Mouse (Mus musculus): ENCODE measurements around the gene Syna. TPM values are rescaled to one million over a fixed set of nuclear protein-coding genes. Genes with fewer than 3 reads are reported as not detected.

Gene Syna
- polyA plus RNA-seq (2012; rRNA removed): 1.4 and 2.9 TPM in 2 replicates

- 86% methylated on average over 7 of the region's 7 CpGs for WGBS
- no peak for DNase-seq (ENCODE audit: low read depth, low spot score)
These were observed at the start of gene Syna for GRCm38 (mm10) chr5:134560071-134560449. Gene Syna, minus strand, starts transcription at chr5:134560171.

GRCm38 (mm10) chr5:134607121-134607520 lies 47.1 kb upstream of the Syna start:
- DNase-seq (ENCODE audit: low read depth, low spot score): no peak
- 58% methylated on average over 5 of the region's 5 CpGs for WGBS

DNA sequence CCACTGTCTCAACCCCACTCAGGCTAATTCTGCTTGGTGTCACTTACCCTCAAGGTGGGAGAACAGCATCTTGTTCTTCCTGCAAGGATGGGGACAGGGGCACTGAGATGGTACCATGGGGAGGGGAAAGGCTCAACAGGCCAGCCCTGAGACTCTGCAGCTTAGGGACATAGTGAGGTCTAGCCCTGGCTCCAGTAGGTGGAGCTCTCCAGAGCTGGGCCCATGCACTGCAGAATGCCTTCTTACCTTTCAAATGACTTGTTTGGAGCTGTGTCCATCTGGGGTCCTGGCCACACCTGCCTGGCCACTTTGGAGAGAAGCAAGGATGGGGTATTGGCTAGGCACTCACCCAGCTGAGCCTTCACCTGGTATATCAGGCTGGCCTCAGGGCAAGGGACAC lies 46.3 kb upstream of the Syna start:
- no peak for DNase-seq (ENCODE audit: low read depth, low spot score)

GRCm38 (mm10) chr5:134604376-134604775 lies 44.4 kb upstream of the Syna start:
- WGBS: 89% methylated on average over 11 of the region's 11 CpGs
- no peak for DNase-seq (ENCODE audit: low read depth, low spot score)

DNA sequence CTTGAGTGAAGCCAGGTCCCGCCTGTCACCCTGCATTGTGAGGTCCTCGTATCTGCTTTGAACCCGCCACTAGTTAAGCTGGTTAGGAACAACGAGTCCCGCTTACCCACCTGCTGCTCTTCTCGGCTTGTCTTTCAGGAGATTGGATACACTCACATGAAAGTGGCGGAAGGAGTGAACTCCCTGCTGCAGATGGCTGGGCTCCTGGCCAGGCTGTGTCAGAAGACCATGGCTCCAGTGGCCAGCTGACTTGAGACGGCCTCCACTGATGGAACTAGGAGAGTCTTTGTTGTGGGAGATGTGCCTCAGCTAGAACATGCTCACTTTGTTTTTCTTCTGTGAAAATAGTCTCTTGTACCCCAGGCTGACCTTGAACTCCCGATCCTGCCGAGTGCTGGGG lies 37.7 kb upstream of the Syna start:
- no peak for DNase-seq (ENCODE audit: low read depth, low spot score)
- 75% methylated on average over 10 of the region's 10 CpGs for WGBS

DNA sequence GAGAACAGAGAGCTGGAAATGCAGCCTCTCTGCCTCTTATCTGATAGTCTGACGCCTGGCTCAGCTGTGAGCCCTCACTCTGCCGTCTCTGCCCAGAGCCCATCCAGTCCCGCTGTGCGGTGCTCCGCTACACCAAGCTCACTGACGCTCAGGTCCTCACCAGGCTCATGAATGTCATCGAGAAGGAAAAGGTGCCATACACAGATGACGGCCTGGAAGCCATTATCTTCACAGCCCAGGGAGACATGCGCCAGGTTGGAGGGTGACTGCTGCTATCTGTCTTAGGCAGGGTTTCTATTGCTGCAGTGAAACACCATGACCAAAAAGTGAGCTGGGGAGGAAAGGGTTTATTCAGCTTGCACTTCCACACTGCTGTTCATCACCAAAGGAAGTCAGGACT lies 33.1 kb upstream of the Syna start:
- 91% methylated on average over 9 of the region's 9 CpGs for WGBS

GRCm38 (mm10) chr5:134592026-134592581 lies 32.1 kb upstream of the Syna start:
- 88% methylated on average over 11 of the region's 11 CpGs for WGBS
- DNase-seq (ENCODE audit: low read depth, low spot score): no peak

More for the DNA sequence above, 33.1 kb upstream of the Syna start:
- no peak for DNase-seq (ENCODE audit: low read depth, low spot score)

DNA sequence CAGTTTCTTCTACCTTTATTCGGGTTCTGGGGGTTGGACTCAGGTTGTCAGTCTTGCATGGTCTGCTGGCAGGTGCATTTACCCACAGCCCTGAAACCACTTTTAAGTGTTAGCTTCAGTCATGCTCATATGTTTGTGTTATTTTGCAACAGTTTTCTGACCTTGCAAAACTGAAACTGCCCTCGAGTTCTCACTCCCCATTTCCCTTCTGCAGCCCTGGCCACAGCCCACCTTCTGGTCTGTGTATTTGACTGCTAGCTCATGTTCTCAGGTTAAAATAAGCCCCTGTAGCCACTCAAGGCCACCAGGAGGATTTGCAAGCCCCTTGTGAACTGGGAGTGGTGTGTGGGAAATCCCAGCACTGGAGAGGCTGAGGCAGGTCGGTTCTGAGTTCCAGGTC lies 29.9 kb upstream of the Syna start:
- WGBS: 74% methylated on average over 3 of the region's 3 CpGs
- no peak for DNase-seq (ENCODE audit: low read depth, low spot score)

DNA sequence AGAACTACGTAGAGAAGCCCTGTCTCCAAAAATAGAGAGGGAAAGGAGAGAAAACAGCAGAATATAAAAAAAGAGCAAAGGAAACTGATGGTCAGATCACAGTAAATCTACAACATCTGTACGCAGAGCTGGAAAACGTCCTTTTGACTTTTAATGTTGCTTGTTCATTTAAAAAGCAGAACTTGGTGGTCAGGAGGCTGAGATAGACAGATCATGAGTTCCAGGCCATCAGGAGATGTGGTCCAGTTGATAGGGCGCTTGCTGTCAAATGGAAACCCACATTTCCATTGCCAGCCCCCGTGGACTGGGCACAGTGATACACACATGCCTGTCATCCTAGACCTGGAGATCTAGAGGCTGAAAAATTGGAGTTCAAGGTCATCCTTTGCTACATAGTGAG lies 24.8 kb upstream of the Syna start:
- WGBS: 76% methylated on average over 5 of the region's 5 CpGs
- DNase-seq (ENCODE audit: low read depth, low spot score): no peak

GRCm38 (mm10) chr5:134583884-134584213 lies 23.9 kb upstream of the Syna start:
- DNase-seq (ENCODE audit: low read depth, low spot score): no peak
- whole genome bisulfite sequencing: 17% methylated on average over 3 of the region's 3 CpGs

DNA sequence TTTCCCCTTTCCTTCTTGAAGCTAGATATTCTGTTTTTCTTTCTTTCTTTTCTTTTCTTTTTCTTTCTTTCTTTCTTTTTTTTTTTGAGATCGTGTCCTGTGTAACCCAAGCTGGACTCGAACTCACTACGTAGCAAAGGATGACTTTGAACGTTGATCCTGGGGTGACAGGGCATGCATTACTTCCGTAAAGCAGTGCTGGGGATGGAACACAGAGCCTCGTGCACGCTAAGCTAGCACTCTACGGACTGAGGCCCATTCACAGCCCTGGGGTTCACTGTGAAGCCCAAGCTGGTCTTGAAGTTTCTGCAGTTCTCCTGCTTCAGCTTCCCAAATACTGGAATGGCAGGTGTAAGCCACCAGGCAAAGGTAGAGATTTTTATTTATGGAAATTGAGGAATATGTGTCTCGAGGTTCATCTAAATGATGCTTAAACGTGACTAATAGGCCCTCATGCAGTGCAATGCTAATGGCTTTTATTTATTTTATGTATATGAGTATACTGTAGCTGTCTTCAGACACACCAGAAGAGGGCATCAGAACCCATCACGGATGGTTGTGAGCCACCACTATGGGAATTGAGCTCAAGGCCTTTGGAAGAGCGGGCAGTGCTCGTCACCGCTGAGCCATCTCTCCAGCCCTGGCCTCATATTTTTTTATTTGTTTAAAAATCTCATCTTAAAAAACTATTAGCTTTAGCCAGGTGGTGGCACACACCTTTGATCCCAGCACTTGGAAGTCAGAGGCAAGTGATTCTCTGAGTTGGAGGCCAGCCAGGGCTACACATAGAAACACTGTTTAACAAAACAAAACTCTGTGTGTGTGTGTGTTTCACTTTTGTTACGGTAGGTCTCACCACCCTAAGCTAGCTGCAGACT lies 23.3 kb upstream of the Syna start:
- 7% methylated on average over 15 of the region's 15 CpGs for WGBS
- peak; percentile 53 for DNase-seq (ENCODE audit: low read depth, low spot score)

GRCm38 (mm10) chr5:134582221-134582907 lies 22.4 kb upstream of the Syna start:
- peak; percentile 85 for DNase-seq (ENCODE audit: low read depth, low spot score)
- 7% methylated on average over 30 of the region's 30 CpGs for WGBS

GRCm38 (mm10) chr5:134581146-134581545 lies 21.2 kb upstream of the Syna start, which contains the start of gene Rfc2:
Gene Rfc2, plus strand, starts transcription at chr5:134581366.
- 63% methylated on average over 5 of the region's 5 CpGs for WGBS
- no peak for DNase-seq (ENCODE audit: low read depth, low spot score)

GRCm38 (mm10) chr5:134579135-134579534 lies 19.2 kb upstream of the Syna start:
- DNase-seq (ENCODE audit: low read depth, low spot score): no peak
- WGBS: 60% methylated on average over 3 of the region's 3 CpGs

GRCm38 (mm10) chr5:134577534-134577933 lies 17.6 kb upstream of the Syna start:
- DNase-seq (ENCODE audit: low read depth, low spot score): no peak
- 87% methylated on average over 7 of the region's 7 CpGs for WGBS

DNA sequence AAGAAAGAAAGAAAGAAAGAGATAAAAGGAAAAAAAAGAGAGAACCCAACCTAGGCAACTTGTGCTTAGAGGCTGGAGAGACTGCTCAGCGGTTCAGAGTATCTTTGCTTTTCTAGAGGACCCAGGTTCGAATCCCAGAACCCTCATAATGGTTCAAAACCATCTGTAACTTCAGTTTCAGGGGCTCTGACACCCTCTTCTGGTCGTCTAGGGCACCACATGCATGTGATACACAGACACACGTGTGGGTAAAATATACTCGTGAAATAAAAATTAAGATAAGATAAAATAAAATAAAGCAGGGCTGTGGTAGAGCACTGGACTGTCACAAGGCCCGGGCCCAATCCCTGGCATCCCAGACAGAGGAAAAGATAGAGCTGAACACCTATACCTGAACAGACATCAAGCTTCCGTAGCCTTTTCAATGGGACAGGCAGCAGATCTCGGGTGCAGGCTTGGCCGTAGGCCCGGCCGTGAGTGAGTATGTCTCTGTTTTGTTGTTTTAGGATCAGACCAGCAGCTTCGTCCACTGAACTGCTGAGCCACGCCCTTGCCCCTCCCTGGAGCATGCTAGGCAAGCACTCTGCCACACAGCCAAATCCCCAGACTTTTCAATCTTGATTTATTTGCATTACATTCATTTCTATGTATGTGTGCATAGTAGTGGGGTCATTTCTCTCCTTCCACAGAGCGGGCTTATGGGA lies 16.7 kb upstream of the Syna start:
- WGBS: 46% methylated on average over 14 of the region's 14 CpGs
- DNase-seq (ENCODE audit: low read depth, low spot score): no peak

DNA sequence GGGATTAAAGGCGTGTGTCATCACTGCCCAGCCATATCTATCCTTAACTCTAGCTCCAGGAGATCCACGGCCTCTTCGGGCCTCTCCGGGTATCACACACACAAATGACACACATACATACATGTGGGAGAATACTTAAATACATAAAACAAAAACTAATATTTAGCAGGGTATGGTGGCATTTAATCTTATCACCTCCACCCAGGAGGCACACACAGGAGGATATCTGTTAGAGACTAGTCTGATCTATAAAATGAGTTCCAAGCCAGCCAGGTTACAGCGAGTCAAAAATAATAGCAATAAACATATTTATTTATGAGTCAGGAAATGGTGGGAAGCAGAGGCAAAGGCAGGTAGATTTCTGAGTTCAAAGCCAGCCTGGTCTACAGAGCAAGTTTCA lies 15.9 kb upstream of the Syna start:
- no peak for DNase-seq (ENCODE audit: low read depth, low spot score)
- 97% methylated on average over 5 of the region's 5 CpGs for WGBS

- 34% methylated on average over 10 of the region's 10 CpGs for WGBS
- DNase-seq (ENCODE audit: low read depth, low spot score): no peak
These were observed 12.7 kb upstream of the Syna start for GRCm38 (mm10) chr5:134572508-134573214.

DNA sequence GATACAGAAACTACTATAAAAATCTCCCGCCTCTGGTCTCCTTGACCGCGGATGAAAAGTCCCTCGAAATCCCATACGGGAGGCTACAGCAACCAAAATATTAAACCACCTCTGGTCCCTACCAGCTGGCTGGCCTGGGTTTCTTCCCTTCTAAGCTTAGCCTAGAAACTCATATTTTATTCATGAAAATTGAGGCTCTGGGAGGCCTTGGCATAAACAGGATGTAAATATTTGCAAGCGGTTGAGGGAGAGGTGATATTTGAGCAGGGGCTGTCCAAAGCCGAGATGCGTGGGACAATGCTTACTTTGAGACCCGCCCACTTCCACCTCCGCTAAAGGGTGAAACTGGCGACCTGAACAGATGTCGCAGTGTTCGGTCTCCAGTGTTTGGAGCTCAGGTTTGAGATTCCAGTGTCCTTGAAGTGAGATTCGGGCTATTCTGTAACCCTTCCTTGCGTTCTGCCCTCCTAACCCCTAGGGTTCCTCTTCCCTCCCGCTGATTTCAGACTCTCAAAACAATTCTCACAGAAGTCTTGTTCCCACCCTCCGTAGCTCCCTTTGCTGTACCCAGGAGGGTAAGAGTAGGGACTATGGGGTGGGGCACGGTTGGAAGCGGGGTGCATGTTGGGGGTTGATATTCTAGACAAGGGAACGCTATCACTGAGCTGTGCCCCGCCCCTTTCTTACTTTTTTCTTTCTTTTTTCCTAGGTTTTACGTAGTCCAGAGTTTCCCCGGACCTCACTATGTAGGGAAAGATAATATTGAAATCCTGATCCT lies 11.9 kb upstream of the Syna start:
- DNase-seq (ENCODE audit: low read depth, low spot score): no peak
- under 1% methylated on average over 23 of the region's 23 CpGs for WGBS

Data from large intestine, adult 2 months (tissue).